ENCODE assay signal across 18 mouse cellular contexts in genomic region chr4:131046101-131046500, GRCm38 (mm10).
DNase-seq lines count a peak whose midpoint lies in the region; ATAC-seq lines count a peak whose summit lies in the region.
"Had no signal": no experiment of that assay in that cellular context is flagged by ENCODE, and none has a peak within 500 bp of the region (broad histone marks: within the 10 kb centered on the region; RNA-seq: fewer than 3 reads in every experiment).

No protein-coding gene starts in this region.

- H3K4me1 ChIP-seq in hindbrain, embryonic 10.5 days (replicated peaks): peaks cover 15% of the 10 kb centered on the region; the same call in 1 of the 2 replicates
- H3K4me1 ChIP-seq in hindbrain, embryonic 11.5 days (replicated peaks; ENCODE audit: control insufficient read depth, insufficient read depth, low read length): no peaks in the 10 kb centered on the region; the same call in 1 of the 2 replicates
- H3K4me1 ChIP-seq in neural tube, embryonic 13.5 days (replicated peaks): peaks cover 19% of the 10 kb centered on the region
- H3K4me1 ChIP-seq in neural tube, embryonic 15.5 days: 0 out of 2 replicates have a peak, but pooled peaks cover 6% of the 10 kb centered on the region
- H3K4me1 ChIP-seq in midbrain, embryonic 16.5 days (ENCODE audit: control insufficient read depth, insufficient read depth, low read length): no peaks in the 10 kb centered on the region
- no peaks in the 10 kb centered on the region for H3K4me1 ChIP-seq in kidney, embryonic 14.5 days (ENCODE audit: control insufficient read depth, insufficient read depth, low read length)
- H3K4me1 ChIP-seq: embryonic facial prominence, embryonic 12.5 days had no signal

- no peak overlapping the region for H3K4me3 ChIP-seq in hindbrain, embryonic 10.5 days
- H3K4me3 ChIP-seq in hindbrain, embryonic 11.5 days (ENCODE audit: low read depth, low read length): no peak overlapping the region
- H3K4me3 ChIP-seq in neural tube, embryonic 13.5 days: no peak overlapping the region
- no peak overlapping the region for H3K4me3 ChIP-seq in neural tube, embryonic 15.5 days (replicated peaks)
- no peak overlapping the region for H3K4me3 ChIP-seq in midbrain, embryonic 16.5 days (ENCODE audit: low read depth, low read length)
- no peak overlapping the region for H3K4me3 ChIP-seq in kidney, embryonic 14.5 days (ENCODE audit: low read length)
- H3K4me3 ChIP-seq: embryonic facial prominence, embryonic 12.5 days; liver, embryonic 12.5 days; neural tube, embryonic 12.5 days had no signal

- no peaks in the 10 kb centered on the region for H3K9me3 ChIP-seq in hindbrain, embryonic 10.5 days
- no peaks in the 10 kb centered on the region for H3K9me3 ChIP-seq in hindbrain, embryonic 11.5 days (ENCODE audit: control insufficient read depth, low read length)
- H3K9me3 ChIP-seq in neural tube, embryonic 13.5 days: no peaks in the 10 kb centered on the region
- no peaks in the 10 kb centered on the region for H3K9me3 ChIP-seq in neural tube, embryonic 15.5 days (replicated peaks)
- no peaks in the 10 kb centered on the region for H3K9me3 ChIP-seq in midbrain, embryonic 16.5 days (replicated peaks; ENCODE audit: control insufficient read depth, low read length, poor library complexity, severe bottlenecking)
- no peaks in the 10 kb centered on the region for H3K9me3 ChIP-seq in kidney, embryonic 14.5 days (ENCODE audit: control insufficient read depth, low read length)
- H3K9me3 ChIP-seq: embryonic facial prominence, embryonic 12.5 days; liver, embryonic 12.5 days; neural tube, embryonic 12.5 days had no signal

- peak; percentile 26 to 39 for DNase-seq in cerebellum, adult 18-20 months
- no peak for DNase-seq in hindbrain, embryonic 10.5 days (ENCODE audit: low spot score)
- no peak for DNase-seq in hindbrain, embryonic 11.5 days (ENCODE audit: low spot score)
- DNase-seq: gastrocnemius, postnatal 14 days; heart, postnatal 10 days; kidney, adult 18-20 months; kidney, postnatal 14 days; lung, embryonic 14.5 days; thymus, postnatal 4 days had no signal

- ATAC-seq in cerebellum, adult (ENCODE audit: insufficient number of reproducible peaks, low FRiP score, low TSS enrichment): no peak
- no peak for ATAC-seq in hindbrain, embryonic 11.5 days (ENCODE audit: low FRiP score)
- no peak for ATAC-seq in neural tube, embryonic 13.5 days (ENCODE audit: low read depth)
- ATAC-seq in neural tube, embryonic 15.5 days (ENCODE audit: low FRiP score): no peak
- no peak for ATAC-seq in midbrain, embryonic 16.5 days
- ATAC-seq in kidney, embryonic 14.5 days (ENCODE audit: low FRiP score, low TSS enrichment): no peak
- ATAC-seq: liver, embryonic 12.5 days had no signal

- no peak overlapping the region for H3K4me2 ChIP-seq in hindbrain, embryonic 11.5 days (replicated peaks; ENCODE audit: low read depth, low read length)
- no peak overlapping the region for H3K4me2 ChIP-seq in neural tube, embryonic 13.5 days
- no peak overlapping the region for H3K4me2 ChIP-seq in neural tube, embryonic 15.5 days
- no peak overlapping the region for H3K4me2 ChIP-seq in midbrain, embryonic 16.5 days (ENCODE audit: low read length)
- no peak overlapping the region for H3K4me2 ChIP-seq in kidney, embryonic 14.5 days (replicated peaks; ENCODE audit: low read depth, low read length)
- H3K4me2 ChIP-seq: embryonic facial prominence, embryonic 12.5 days; liver, embryonic 12.5 days; lung, embryonic 14.5 days; neural tube, embryonic 12.5 days had no signal

- H3K27me3 ChIP-seq in hindbrain, embryonic 10.5 days (ENCODE audit: insufficient read depth, poor library complexity, severe bottlenecking): peaks cover 7% of the 10 kb centered on the region
- no peaks in the 10 kb centered on the region for H3K27me3 ChIP-seq in hindbrain, embryonic 11.5 days (ENCODE audit: control insufficient read depth, insufficient read depth, low read length)
- no peaks in the 10 kb centered on the region; the same call in 1 of the 2 replicates for H3K27me3 ChIP-seq in neural tube, embryonic 13.5 days
- H3K27me3 ChIP-seq in neural tube, embryonic 15.5 days (replicated peaks): no peaks in the 10 kb centered on the region
- H3K27me3 ChIP-seq in midbrain, embryonic 16.5 days (ENCODE audit: control insufficient read depth, insufficient read depth, low read depth, low read length): no peaks in the 10 kb centered on the region
- H3K27me3 ChIP-seq in kidney, embryonic 14.5 days (ENCODE audit: control insufficient read depth, insufficient read depth, low read length): no peaks in the 10 kb centered on the region
- H3K27me3 ChIP-seq: embryonic facial prominence, embryonic 12.5 days; liver, embryonic 12.5 days; neural tube, embryonic 12.5 days had no signal

- H3K36me3 ChIP-seq in hindbrain, embryonic 10.5 days: no peaks in the 10 kb centered on the region
- no peaks in the 10 kb centered on the region for H3K36me3 ChIP-seq in hindbrain, embryonic 11.5 days (ENCODE audit: control insufficient read depth, insufficient read depth, low read length)
- H3K36me3 ChIP-seq in neural tube, embryonic 13.5 days: no peaks in the 10 kb centered on the region
- H3K36me3 ChIP-seq in neural tube, embryonic 15.5 days: no peaks in the 10 kb centered on the region
- no peaks in the 10 kb centered on the region for H3K36me3 ChIP-seq in midbrain, embryonic 16.5 days (ENCODE audit: control insufficient read depth, insufficient read depth, low read length)
- H3K36me3 ChIP-seq in kidney, embryonic 14.5 days (ENCODE audit: control insufficient read depth, insufficient read depth, low read length): no peaks in the 10 kb centered on the region
- H3K36me3 ChIP-seq: embryonic facial prominence, embryonic 12.5 days; liver, embryonic 12.5 days; neural tube, embryonic 12.5 days had no signal

- H3K27ac ChIP-seq in hindbrain, embryonic 10.5 days: 0 out of 2 replicates have a peak overlapping the region, but pooled peaks have one; percentile 23
- H3K27ac ChIP-seq in hindbrain, embryonic 11.5 days (ENCODE audit: low read depth, low read length): no peak overlapping the region
- H3K27ac ChIP-seq in neural tube, embryonic 13.5 days (replicated peaks): 0 out of 2 replicates have a peak overlapping the region, but pooled peaks have one; percentile 28
- H3K27ac ChIP-seq in neural tube, embryonic 15.5 days (replicated peaks): no peak overlapping the region
- no peak overlapping the region for H3K27ac ChIP-seq in midbrain, embryonic 16.5 days (ENCODE audit: low read length)
- no peak overlapping the region for H3K27ac ChIP-seq in kidney, embryonic 14.5 days (ENCODE audit: low read depth, low read length)
- H3K27ac ChIP-seq: embryonic facial prominence, embryonic 12.5 days; liver, embryonic 12.5 days; macrophage; neural tube, embryonic 12.5 days had no signal

- no peak overlapping the region for H3K9ac ChIP-seq in hindbrain, embryonic 11.5 days (ENCODE audit: low read depth, low read length)
- H3K9ac ChIP-seq in neural tube, embryonic 13.5 days: no peak overlapping the region
- no peak overlapping the region for H3K9ac ChIP-seq in neural tube, embryonic 15.5 days (replicated peaks)
- peak overlapping the region; percentile 8; the same call in 1 of the 2 replicates for H3K9ac ChIP-seq in midbrain, embryonic 16.5 days (ENCODE audit: low read depth, low read length)
- H3K9ac ChIP-seq in kidney, embryonic 14.5 days (ENCODE audit: low read depth, low read length): no peak overlapping the region
- H3K9ac ChIP-seq: embryonic facial prominence, embryonic 12.5 days; liver, embryonic 12.5 days; lung, embryonic 14.5 days; neural tube, embryonic 12.5 days had no signal

- 47% methylated on average over 8 of the region's 8 CpGs for WGBS in hindbrain, embryonic 10.5 days
- WGBS in hindbrain, embryonic 11.5 days: 44% methylated on average over 8 of the region's 8 CpGs
- 34% methylated on average over 8 of the region's 8 CpGs for WGBS in neural tube, embryonic 13.5 days
- 31% methylated on average over 8 of the region's 8 CpGs for WGBS in neural tube, embryonic 15.5 days
- 36% methylated on average over 8 of the region's 8 CpGs for WGBS in midbrain, embryonic 16.5 days
- WGBS in kidney, embryonic 14.5 days: 49% methylated on average over 8 of the region's 8 CpGs

Comparison
In these comparisons a context has a peak if more than half of its experiments do, and no peak if none do; other contexts are left out.
1. H3K27ac ChIP-seq: peak in hindbrain, embryonic 10.5 days (single experiment) and neural tube, embryonic 13.5 days (single experiment); none in hindbrain, embryonic 11.5 days (single experiment), neural tube, embryonic 15.5 days (single experiment), midbrain, embryonic 16.5 days (single experiment) and kidney, embryonic 14.5 days (single experiment).
2. DNase-seq: peak in cerebellum, adult 18-20 months (2 of 2); none in hindbrain, embryonic 10.5 days (single experiment) and hindbrain, embryonic 11.5 days (single experiment).